Mouse (Mus musculus): ENCODE measurements at regions not wholly inside any gene's neighbourhood (a gene's known extent, or its start where the extent isn't known, plus 50 kb on each side); places are given as distances from the start of the nearest gene placed in this dataset.
"Not testable (repeated sequence)": the region's sequence is repeated elsewhere in the genome, so short reads cannot be mapped to it uniquely, and the experiment has no call there.

GRCm38 (mm10) chr3:59563486-59564006 is 166.0 kb upstream of the Gm5538 start:
- DNase-seq (ENCODE audit: low spot score), result not testable (repeated sequence)

- no peak for DNase-seq (ENCODE audit: low spot score)
Measured at GRCm38 (mm10) chr3:59542621-59543020, 187.0 kb upstream of the Gm5538 start.

- not testable (repeated sequence) for DNase-seq (ENCODE audit: low spot score)
Measured at GRCm38 (mm10) chr3:59540547-59540946, 189.0 kb upstream of the Gm5538 start.

GRCm38 (mm10) chr3:59539893-59540292 is 189.7 kb upstream of the Gm5538 start:
- DNase-seq (ENCODE audit: low spot score), result not testable (repeated sequence)

- DNase-seq (ENCODE audit: low spot score), result no peak
Measured at GRCm38 (mm10) chr3:59531311-59531834, 187.2 kb upstream of the Igsf10 start.

- DNase-seq (ENCODE audit: low spot score), result no peak
Measured at GRCm38 (mm10) chr3:59530592-59531310, 186.6 kb upstream of the Igsf10 start.

- DNase-seq (ENCODE audit: low spot score), result no peak
Measured at GRCm38 (mm10) chr3:59520766-59521165, 176.6 kb upstream of the Igsf10 start.

- no peak for DNase-seq (ENCODE audit: low spot score)
Measured at GRCm38 (mm10) chr3:59478095-59478494, 133.9 kb upstream of the Igsf10 start.

- DNase-seq (ENCODE audit: low spot score), result no peak
Measured at GRCm38 (mm10) chr3:59477441-59478061, 133.4 kb upstream of the Igsf10 start.

- no peak for DNase-seq (ENCODE audit: low spot score)
Measured at GRCm38 (mm10) chr3:59468956-59469355, 124.8 kb upstream of the Igsf10 start.

- DNase-seq (ENCODE audit: low spot score), result no peak
Measured at GRCm38 (mm10) chr3:59462341-59463158, 118.4 kb upstream of the Igsf10 start.

- DNase-seq (ENCODE audit: low spot score), result no peak
Measured at GRCm38 (mm10) chr3:59456938-59457337, 112.7 kb upstream of the Igsf10 start.

GRCm38 (mm10) chr3:59451084-59451483 is 106.9 kb upstream of the Igsf10 start:
- DNase-seq (ENCODE audit: low spot score), result no peak

- DNase-seq (ENCODE audit: low spot score), result no peak
Measured at GRCm38 (mm10) chr3:59423621-59424020, 79.4 kb upstream of the Igsf10 start.

- peak; percentile 36 for DNase-seq (ENCODE audit: low spot score)
Measured at GRCm38 (mm10) chr3:59409131-59409530, 64.9 kb upstream of the Igsf10 start.

GRCm38 (mm10) chr3:59406035-59406434 is 61.8 kb upstream of the Igsf10 start:
- no peak for DNase-seq (ENCODE audit: low spot score)

- peak; percentile 74 for DNase-seq (ENCODE audit: low spot score)
Measured at GRCm38 (mm10) chr3:59401856-59402255, 57.7 kb upstream of the Igsf10 start.

GRCm38 (mm10) chr3:59401425-59401824 is 57.2 kb upstream of the Igsf10 start:
- DNase-seq (ENCODE audit: low spot score), result no peak
